Mouse (Mus musculus): ENCODE measurements around the gene Exoc6b. TPM values are rescaled to one million over a fixed set of nuclear protein-coding genes. Genes with fewer than 3 reads are reported as not detected.
A peak's percentile ranks its signal among the peaks of the same experiment; 100 is the strongest.

Exoc6b gene
- polyA plus RNA-seq, 1 experiment: 11.1 TPM

DNA sequence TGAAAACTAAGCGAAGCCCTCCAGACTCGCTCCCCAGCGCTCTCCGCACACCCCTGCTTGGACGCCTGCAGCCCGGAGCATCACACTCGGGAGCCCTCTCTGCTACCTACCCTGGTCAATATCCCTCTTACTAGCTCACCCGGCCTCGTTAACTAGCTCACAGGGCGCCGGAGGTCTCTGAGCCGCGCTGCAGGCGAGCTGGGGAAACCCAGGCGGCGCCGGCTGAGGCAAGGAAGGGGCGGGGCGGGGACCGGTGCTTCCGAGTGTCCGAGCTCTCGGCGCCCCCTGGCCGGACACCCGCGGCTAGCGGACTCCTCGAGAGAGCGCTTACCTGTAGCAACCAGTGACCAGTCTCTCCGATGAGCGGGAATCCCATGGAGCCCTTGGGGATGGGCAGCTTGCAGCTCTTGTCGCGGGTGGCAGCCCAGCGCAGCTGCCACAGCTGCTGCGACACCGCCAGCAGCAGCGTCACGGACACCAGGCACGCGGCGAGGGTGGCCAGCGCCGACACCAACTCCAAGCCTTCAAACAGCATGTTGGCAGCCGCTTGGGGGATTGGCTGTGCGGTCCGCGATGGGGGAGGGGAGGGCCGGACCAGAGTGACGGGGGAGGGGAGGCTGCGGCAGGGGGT is 481.7 kb downstream of the Exoc6b start:
- Histone ChIP-seq H3K4me3 (ENCODE audit: insufficient read depth, low read depth, low read length) (peak overlapping the region; percentile 62), H3K27ac (replicated peaks; ENCODE audit: low read depth, low read length) (no peak overlapping the region), H3K4me1 (ENCODE audit: control insufficient read depth, insufficient read depth, insufficient read length, low read length) (peaks cover 17% of the 10 kb centered on the region)

DNA sequence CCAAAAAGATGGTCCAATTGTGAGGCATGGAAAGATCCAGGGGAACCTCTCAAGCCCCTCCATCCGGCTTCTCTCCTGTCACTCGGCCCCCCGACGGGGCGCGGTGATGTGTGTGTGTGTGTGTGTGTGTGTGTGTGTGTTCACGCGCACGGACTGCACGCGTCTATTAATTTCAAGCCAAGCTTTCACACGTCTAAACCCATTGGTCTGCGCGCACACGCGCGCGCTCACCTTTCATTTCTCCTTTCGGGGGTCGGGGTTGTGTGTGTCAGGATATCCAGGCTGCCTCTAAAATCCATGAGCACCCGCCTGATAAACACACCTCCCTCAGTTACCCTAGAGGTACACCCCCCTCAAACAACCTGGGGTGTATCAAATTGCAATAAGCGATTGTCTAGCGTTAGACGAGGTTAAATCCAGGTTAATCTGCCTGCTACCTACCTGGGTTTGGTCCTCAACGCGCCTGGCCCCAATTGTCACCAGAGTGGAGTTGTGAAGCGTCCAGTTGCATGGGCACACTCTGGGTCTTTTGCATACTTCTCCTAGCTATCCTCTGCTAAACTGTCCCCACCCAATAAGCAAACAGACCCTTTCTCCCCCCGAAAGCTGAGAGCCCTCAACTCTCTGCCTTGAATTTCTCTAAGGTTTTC is 482.6 kb downstream of the Exoc6b start:
- Histone ChIP-seq H3K27ac (replicated peaks; ENCODE audit: low read depth, low read length) (no peak overlapping the region), H3K4me1 (ENCODE audit: control insufficient read depth, insufficient read depth, insufficient read length, low read length) (peaks cover 17% of the 10 kb centered on the region), H3K4me3 (ENCODE audit: insufficient read depth, low read depth, low read length) (peak overlapping the region; percentile 62)

- Histone ChIP-seq H3K4me3 (ENCODE audit: insufficient read depth, low read depth, low read length) (peak overlapping the region; percentile 62), H3K27ac (replicated peaks; ENCODE audit: low read depth, low read length) (no peak overlapping the region), H3K4me1 (ENCODE audit: control insufficient read depth, insufficient read depth, insufficient read length, low read length) (peaks cover 17% of the 10 kb centered on the region)
Measured at GRCm38 (mm10) chr6:84585686-84586300, 483.5 kb downstream of the Exoc6b start.

- peak overlapping the region; percentile 62 for H3K4me3 ChIP-seq (ENCODE audit: insufficient read depth, low read depth, low read length)
- H3K4me1 ChIP-seq (ENCODE audit: control insufficient read depth, insufficient read depth, insufficient read length, low read length): peaks cover 17% of the 10 kb centered on the region
- no peak overlapping the region for H3K27ac ChIP-seq (replicated peaks; ENCODE audit: low read depth, low read length)
Measured at GRCm38 (mm10) chr6:84584783-84585685, 484.3 kb downstream of the Exoc6b start.

DNA sequence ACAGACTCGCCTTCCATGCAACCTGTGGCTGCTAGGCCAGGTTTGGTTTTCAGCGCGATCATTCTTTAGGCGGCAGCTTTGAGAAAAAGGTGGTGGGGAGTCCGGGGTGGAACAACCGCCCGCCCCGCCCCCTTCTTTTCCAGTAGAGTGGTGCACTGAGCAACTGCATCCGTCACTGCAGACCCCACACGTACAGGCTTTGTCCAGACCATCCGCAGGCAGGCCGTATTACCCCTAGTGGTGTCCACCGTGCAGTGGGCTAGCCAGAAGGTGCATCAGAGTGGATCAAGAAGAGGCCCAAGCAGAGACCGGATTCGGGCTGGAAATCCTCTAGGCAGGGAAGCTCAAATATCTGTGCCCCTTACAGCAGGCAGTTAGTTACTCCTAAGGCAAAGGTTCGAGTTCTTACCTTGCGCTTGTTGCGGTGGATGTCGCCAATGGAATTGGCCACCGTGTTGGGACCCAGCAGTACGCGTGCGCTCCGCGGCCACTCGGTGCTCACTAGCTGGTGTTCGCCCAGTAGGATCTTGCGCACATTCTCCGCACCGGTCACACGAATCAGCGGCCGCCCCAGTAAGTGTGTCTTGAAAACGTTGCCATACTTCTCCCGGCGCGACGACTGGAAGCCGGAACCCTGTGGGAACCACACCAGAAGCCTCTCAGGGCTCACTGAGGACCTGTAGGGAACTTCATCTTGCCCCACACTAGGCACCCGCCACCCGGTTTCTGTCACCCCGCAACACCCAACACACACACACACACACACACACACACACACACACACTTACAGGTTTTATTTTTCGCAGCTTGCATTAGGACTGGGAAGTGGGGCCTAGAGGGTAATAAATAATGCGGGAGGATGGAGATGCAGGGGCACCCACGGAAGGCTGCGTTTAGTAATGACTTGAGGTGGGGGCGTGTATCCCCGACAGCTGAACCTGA is 485.2 kb downstream of the Exoc6b start:
- Histone ChIP-seq H3K4me3 (ENCODE audit: insufficient read depth, low read depth, low read length) (peak overlapping the region; percentile 62), H3K27ac (replicated peaks; ENCODE audit: low read depth, low read length) (no peak overlapping the region), H3K4me1 (ENCODE audit: control insufficient read depth, insufficient read depth, insufficient read length, low read length) (peaks cover 14% of the 10 kb centered on the region; the same call in 1 of the 2 replicates)

GRCm38 (mm10) chr6:84583371-84583770 is 485.9 kb downstream of the Exoc6b start:
- peaks cover 14% of the 10 kb centered on the region; the same call in 1 of the 2 replicates for H3K4me1 ChIP-seq (ENCODE audit: control insufficient read depth, insufficient read depth, insufficient read length, low read length)
- peak overlapping the region; percentile 62 for H3K4me3 ChIP-seq (ENCODE audit: insufficient read depth, low read depth, low read length)
- no peak overlapping the region for H3K27ac ChIP-seq (replicated peaks; ENCODE audit: low read depth, low read length)

DNA sequence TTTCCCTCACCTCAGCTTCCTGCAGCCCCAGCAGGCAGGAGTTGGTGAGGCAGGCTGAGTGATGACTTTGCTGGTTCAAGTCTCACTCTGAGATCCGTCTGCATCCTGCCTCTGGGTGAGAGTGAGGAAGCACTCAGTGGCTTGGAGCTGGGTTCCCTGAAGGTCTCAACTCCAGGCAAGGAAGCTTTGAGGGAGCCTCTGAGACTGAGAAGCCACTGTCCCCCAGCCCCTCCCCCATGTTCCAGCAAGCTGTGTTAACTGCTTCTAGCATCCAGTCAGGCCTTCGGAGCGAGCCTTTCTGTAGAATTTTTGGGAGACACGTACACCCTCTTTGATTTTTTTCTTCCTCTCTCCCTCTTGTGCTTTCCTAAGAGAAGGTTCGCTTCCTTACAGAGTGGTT is 486.5 kb downstream of the Exoc6b start:
- Histone ChIP-seq H3K27ac (replicated peaks; ENCODE audit: low read depth, low read length) (no peak overlapping the region), H3K4me1 (ENCODE audit: control insufficient read depth, insufficient read depth, insufficient read length, low read length) (peaks cover 14% of the 10 kb centered on the region; the same call in 1 of the 2 replicates), H3K4me3 (ENCODE audit: insufficient read depth, low read depth, low read length) (no peak overlapping the region)

GRCm38 (mm10) chr6:84581833-84582445 is 487.4 kb downstream of the Exoc6b start:
- H3K27ac ChIP-seq (replicated peaks; ENCODE audit: low read depth, low read length): no peak overlapping the region
- peaks cover 14% of the 10 kb centered on the region; the same call in 1 of the 2 replicates for H3K4me1 ChIP-seq (ENCODE audit: control insufficient read depth, insufficient read depth, insufficient read length, low read length)
- no peak overlapping the region for H3K4me3 ChIP-seq (ENCODE audit: insufficient read depth, low read depth, low read length)

DNA sequence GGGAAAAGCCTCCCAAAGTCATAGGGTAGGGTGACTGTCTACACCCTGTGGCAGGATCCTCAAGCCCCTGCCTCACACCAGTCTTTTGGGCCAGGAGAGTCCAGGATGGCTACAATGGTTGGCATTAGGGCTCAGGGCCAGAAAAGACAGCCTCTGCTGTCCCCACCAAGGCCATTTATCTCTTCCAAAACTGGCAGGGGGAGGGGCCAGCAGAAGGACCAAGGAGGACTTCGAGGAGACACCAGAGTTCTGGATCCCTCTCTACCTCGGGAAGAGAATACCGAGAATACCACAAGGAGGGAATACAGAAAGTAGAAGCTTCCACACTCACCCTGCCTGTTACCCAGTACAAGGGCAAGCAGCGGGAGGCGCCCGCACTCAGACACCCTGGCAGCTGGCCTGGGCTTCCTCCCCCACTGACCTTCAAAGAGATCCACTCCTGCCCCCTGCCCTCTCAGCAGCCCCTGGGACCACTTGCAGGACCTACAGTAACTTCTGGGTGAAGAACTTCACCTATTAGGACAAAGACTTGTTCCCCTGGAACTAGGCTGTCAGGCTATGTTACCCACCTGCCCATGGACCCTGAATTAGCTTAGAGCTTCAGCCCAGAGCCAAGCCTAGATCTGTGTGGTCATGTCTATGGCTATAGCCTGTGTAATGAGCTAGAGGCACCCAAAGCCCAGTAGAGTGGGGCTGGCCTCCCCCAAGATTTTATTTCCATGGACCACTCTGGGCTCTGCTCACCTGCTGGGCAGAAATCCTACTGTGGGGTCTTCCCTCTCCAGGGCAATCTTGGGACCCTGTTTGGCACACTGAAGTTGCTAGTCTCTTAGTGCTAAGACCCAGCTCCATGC is 488.1 kb downstream of the Exoc6b start:
- H3K4me1 ChIP-seq (ENCODE audit: control insufficient read depth, insufficient read depth, insufficient read length, low read length): peaks cover 14% of the 10 kb centered on the region; the same call in 1 of the 2 replicates
- no peak overlapping the region for H3K4me3 ChIP-seq (ENCODE audit: insufficient read depth, low read depth, low read length)
- H3K27ac ChIP-seq (replicated peaks; ENCODE audit: low read depth, low read length): no peak overlapping the region

GRCm38 (mm10) chr6:84579508-84579907 is 489.8 kb downstream of the Exoc6b start:
- Histone ChIP-seq H3K4me1 (ENCODE audit: control insufficient read depth, insufficient read depth, insufficient read length, low read length) (peaks cover 6% of the 10 kb centered on the region; the same call in 1 of the 2 replicates), H3K27ac (replicated peaks; ENCODE audit: low read depth, low read length) (no peak overlapping the region), H3K4me3 (ENCODE audit: insufficient read depth, low read depth, low read length) (no peak overlapping the region)

DNA sequence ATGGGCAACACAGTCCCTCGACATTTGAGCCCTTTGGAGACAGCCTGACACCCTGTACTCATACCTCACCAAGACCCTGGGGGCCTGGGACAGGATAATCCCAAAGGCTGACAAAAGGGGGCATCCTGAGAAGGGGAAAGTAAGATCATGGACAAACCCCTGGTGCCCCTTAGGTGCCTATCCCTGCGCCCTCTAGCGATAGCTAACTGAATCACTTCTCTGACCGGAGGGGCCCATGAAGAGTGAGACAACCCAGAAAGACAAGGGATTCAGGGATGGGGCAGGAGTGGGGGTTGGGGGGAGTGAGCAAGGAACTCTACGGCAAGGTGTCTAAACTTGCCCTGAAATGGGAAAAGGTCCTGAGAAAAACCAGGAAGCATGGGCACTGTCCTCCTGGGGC is 490.4 kb downstream of the Exoc6b start:
- Histone ChIP-seq H3K4me1 (ENCODE audit: control insufficient read depth, insufficient read depth, insufficient read length, low read length) (0 out of 2 replicates have a peak, but pooled peaks cover 3% of the 10 kb centered on the region), H3K4me3 (ENCODE audit: insufficient read depth, low read depth, low read length) (no peak overlapping the region), H3K27ac (replicated peaks; ENCODE audit: low read depth, low read length) (no peak overlapping the region)

DNA sequence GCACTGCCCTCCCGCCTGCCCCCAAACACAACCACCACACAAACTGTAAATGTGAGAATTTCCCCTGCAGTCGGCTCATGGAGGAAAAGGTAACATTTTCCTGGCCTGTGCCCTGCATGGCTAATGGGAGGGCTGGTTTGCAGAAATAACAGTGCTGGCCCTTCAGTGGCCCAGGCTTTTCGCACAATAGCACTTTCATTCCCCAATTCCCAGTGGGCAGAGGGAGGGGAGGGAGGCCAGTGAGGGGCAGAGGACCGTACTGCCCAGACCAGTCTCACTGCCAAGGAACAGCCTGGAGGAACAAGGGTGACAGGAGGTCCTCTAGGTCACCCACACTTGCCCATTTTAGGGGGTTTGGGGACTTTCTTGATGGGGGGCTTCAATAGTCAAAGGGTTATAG is 491.4 kb downstream of the Exoc6b start:
- Histone ChIP-seq H3K27ac (replicated peaks; ENCODE audit: low read depth, low read length) (no peak overlapping the region), H3K4me3 (ENCODE audit: insufficient read depth, low read depth, low read length) (no peak overlapping the region), H3K4me1 (ENCODE audit: control insufficient read depth, insufficient read depth, insufficient read length, low read length) (no peaks in the 10 kb centered on the region)
